Mouse (Mus musculus): ENCODE measurements around the gene Focad.

The Focad gene

DNA sequence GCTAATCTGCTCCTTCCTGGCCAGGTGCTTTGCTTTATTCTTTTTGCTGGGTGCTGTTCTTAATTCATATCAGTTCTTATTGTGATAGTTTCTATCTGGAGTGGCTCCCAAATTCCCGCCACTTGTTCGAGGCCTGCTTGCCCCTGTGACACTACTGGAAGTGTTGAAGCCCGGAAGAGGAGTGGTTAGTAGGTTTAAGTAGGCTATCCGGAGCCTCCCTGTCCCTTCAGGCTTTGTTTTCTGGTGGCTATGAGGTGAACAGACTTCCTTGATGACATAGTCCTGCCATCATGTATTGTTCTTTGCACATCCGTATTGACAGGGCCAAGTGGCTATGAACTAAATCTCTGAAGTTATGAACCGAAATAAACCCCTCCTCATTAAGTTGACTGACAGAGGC lies 123.9 kb downstream of the Focad start:
- DNase-seq, result no peak

- DNase-seq, result no peak
Observed at GRCm38 (mm10) chr4:88218797-88219196, 124.4 kb downstream of the Focad start.

- no peak for DNase-seq
Observed at GRCm38 (mm10) chr4:88231375-88231774, 136.9 kb downstream of the Focad start.

GRCm38 (mm10) chr4:88235941-88236340 lies 141.5 kb downstream of the Focad start:
- no peak for DNase-seq

DNA sequence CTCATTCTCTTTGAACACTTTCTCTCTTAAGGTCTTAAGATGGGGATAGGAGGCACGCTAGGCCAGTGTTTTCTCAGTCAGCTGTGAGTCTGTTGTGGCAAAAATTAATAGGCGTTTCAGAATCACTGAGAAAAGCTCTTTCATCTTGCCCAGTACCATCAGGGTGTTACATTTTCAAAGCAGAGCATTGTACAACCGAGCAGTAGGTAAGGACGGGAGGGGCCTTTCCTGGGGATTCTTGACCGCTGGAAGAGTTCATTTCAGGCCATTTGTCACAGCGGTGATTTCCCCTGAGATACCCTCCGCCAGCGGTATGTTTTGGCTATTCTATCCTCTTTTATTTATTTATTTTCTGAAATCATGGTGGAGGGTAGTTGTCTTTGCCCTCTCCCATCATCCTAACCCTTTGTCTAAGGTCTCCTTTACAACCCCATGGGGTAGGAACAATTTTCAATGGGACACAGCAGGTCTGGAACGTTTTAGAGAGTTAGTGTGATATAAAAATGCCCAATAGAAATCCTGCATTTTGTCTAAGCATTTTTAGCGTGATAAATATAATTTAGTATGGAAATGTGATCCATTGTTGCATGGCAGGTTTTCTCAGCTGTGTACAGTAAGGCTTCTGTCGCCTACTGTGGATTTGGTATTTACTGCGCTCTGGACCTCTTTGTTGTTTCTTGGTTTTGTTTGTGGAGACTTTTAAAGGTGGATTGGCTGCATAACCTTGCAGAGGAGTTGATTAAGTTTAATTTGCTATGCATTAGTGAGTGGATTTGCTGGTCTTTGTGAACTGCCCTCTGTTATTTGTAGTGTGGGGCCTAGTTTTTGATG lies 142.7 kb downstream of the Focad start:
- no peak for DNase-seq

- no peak for DNase-seq
Observed at GRCm38 (mm10) chr4:88238351-88238750, 143.9 kb downstream of the Focad start.

DNA sequence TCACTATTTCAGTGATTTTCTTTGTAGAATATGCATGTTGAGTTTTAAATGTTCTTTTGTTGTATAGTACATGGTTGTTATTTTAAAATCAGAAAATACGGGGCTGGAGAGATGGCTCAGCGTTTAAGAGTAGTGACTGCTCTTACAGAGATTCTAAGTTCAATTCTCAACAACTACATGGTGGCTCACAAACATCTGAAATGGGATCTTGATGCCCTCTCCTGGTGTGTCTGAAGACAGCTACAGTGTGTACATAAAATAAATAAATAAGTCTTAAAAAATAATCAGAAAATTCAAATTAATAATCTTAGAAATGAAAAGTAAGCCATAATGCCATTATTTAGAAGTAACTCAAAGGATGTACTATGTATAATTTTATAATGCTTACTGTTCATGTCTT lies 149.4 kb downstream of the Focad start:
- no peak for DNase-seq

DNA sequence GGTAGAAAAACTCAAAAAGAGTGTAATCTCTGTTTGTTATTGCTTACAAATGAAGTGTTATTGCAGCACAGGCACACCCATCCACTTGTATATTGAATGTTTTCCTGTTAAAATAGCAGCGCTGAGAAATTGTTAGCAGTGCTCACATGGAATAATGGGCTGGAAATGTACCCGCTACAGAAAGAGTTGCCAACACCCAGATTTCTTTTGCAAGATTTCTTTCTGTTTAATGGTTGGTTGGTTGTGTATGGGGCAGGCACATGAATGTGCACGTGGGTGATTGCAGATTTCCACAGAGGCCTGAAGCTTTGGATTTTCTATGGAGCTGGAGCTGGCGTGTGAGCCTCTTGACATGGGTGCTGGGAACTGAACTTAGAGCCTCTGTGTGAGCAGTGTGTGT lies 151.1 kb downstream of the Focad start:
- DNase-seq, result no peak

GRCm38 (mm10) chr4:88261349-88261748 lies 166.9 kb downstream of the Focad start:
- no peak for DNase-seq

DNA sequence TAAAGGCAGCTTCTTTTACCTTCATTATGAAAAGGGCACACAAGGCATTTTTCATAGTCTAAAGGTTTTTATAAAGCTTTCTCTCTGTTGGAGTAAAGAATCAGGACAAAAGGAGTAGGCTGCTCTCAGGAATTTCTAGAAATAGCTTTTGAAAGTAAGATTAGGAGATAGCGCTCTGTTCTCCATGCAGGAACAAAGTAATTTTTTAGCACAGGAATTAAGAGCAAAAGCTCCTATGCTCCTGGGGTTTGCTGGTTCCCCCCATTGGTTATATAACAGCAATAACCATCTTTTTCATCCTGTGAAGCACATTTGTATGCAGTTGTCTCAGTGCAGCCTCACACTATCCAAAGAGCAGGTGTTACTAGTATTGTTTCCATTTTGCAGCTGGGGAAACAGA lies 170.1 kb downstream of the Focad start:
- DNase-seq, result no peak

DNA sequence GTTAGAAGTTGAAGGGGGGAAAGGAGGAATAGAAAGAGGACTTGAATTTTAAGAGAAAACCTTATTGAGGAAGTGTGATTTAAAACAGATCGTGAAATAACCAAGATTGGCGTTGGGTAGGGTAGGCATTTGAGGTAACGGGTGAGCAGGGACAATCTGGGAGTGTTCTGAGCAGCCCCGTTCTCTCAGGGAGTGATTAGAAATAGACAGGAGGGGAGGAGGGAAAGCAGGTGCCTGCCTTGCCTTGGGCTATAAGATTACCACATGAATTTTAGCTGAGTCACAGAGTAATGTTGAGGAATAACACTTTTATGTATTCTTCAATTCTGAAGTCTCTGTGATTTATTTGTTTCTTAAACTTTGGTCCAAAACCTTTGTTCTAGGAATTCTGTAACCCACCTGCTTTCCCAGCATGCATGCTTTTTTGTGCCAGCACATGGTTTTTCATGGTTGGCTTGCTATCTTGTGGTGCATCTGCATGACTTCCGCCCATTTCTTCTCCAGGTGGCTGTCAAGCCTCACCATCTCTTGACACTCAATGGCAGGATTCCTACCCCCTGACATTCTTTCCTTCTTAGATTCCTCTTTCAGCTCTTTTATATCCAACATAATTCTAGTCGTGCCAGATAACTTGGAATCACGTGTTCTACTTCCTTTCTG lies 176.1 kb downstream of the Focad start:
- no peak for DNase-seq

- DNase-seq, result no peak
Observed at GRCm38 (mm10) chr4:88275571-88276041, 181.2 kb downstream of the Focad start.

GRCm38 (mm10) chr4:88276058-88276734 lies 181.8 kb downstream of the Focad start:
- DNase-seq, result no peak

GRCm38 (mm10) chr4:88278524-88278923 lies 184.1 kb downstream of the Focad start:
- no peak for DNase-seq

- no peak for DNase-seq
Observed at GRCm38 (mm10) chr4:88280536-88280935, 186.1 kb downstream of the Focad start.

DNA sequence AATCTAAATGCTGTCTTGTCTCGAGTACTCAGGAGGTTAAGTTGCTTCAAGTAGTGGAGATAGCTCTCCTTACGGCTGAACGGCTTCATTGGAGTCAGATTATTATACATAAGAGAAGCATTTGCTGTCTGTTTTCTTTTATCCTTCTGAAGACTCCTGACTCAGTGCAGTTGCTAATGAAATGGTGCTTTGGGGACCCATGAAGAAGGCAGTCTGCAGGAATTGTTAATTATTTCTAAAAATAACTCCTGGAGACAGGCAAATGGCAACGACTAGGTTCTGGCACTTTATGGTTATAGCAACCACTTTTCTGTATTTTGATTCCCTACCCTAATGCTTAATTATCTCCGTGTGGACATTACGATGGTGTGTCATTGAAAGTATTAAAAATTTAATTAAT lies 201.1 kb downstream of the Focad start:
- no peak for DNase-seq

DNA sequence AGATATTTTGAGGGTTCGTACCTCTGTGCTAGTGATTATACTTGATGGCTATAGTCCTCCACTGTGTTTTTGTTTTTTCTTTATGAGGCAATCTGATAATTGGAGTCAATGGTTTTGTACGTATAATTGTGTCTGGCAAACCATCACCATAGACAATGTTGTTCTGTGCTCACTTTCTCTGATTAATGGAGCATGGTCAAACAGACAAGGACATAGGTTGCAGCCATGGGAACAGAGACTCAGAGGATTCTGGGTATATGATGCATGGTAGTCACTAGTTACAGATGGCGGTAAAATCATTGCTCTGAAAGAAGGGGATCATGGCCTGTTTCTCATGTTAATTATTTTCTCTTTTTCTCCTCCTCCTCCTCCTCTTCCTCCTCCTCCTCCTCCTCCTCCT lies 205.1 kb downstream of the Focad start:
- no peak for DNase-seq

- no peak for DNase-seq
Observed at GRCm38 (mm10) chr4:88300832-88301621, 206.6 kb downstream of the Focad start.

DNA sequence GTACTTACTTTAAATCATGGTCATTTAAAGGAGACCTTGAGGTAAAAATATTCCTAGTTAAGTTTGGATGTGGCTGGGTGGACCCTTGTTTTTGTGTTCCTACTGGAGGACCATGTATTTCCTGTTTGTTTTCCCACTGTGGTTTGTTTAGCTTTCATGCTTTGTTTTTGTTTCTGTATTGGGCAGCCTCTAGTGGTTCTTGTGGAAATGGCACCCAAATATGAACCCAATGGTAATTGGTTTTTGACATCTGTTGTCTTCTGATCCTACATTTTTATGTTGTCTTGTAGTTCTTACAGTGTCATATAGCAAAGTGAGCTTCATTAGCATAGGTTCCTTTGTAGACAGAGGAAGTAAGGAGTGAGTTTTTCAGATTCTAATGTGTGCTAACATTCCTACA lies 207.9 kb downstream of the Focad start:
- no peak for DNase-seq

- peak; percentile 30 for DNase-seq
Observed at GRCm38 (mm10) chr4:88307691-88308090, 213.3 kb downstream of the Focad start.

DNA sequence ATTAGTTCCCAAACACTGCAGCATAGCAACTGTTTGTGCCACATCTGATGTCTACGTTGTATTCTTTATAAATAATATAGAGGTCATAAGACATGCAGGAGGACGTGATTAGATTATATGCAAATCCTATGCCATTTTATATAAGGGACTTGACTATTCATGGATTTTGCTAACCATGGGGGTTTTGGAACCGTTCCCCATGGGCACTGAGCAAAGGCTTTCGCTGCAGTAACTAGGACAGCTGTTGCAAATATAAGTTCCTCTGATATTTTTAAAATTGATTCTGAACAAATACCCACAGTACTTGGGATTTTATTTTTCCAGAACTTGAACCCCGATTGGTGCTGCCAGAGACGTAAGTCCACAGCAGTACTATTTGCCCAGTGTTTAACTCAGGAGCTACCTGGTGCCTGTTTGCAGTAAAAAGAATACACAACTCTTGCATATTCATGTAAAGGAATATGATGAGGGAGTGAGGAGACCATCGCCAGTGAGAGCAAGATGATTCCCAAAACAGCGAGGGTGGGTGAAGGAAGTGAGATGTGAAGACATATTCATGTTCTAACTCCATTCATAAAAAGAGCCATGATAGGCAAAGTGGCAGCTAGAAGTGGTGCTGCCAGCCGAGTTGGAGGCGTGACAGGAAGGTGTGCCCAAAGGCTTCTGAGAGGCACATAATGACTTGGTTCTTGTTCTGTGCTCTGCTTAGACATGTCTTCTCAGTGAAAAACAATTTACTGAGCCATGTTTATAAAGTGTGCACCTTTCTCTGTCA lies 214.1 kb downstream of the Focad start:
- DNase-seq, result no peak

DNA sequence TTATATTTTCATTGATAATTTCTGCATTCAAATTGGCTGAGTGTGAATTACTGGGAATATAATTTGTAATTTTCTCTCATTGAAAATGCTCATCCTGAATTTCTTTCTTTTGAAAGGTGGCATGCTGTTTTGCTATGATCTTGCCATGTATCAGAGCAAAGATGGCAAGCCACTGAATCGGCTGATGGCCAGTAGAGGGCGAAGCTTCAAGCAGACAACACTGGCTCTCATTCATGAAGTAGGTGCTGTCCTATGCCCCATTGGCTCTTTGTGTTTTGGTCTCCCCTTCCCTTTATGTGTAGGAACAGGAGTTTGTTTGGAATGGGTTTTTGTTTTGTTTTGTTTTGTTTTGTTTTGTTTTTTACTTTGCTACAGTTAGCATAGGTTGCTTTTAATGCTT lies 215.2 kb downstream of the Focad start:
- DNase-seq, result peak; percentile 36

Data from liver (tissue).